Mouse (Mus musculus): Measurements from ENCODE around the gene Lonp1. TPM values are rescaled to one million over a fixed set of nuclear protein-coding genes. Genes with fewer than 3 reads are reported as not detected.

Lonp1 gene
- polyA plus RNA-seq, 1 experiment from 2014 or later = 51.7 TPM

DNA sequence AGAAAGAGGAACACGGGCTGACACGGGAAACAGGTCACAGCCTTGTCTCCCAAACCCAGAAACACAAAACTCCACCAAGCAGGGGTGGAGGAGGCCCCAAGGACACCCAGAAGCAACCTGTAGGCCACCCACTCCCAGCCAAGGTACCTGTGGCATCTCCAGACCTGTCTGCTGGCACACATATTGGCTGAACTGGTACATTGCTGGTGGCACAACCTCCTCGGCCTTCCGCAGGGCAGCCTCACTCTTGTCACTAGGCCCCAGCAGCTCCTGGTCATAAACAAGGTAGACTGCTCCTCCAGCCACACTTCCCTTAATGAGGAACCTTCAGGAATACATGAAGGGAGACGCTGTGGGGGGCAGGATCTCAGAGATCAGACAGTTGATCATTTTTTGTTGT, 18.0 kb downstream of the Lonp1 start:
- peak overlapping the region; percentile 74 for H3K4me2 ChIP-seq
- peaks cover 28% of the 10 kb centered on the region for H3K4me1 ChIP-seq
- no peak for ATAC-seq (ENCODE audit: borderline replicate concordance, extremely low read depth, low FRiP score, low TSS enrichment)
- peak overlapping the region; percentile 67 for H3K9ac ChIP-seq
- no peaks in the 10 kb centered on the region for H3K9me3 ChIP-seq
- peak overlapping the region; percentile 75; the same call in 1 of the 2 replicates for H3K27ac ChIP-seq
- peak overlapping the region; percentile 64 for H3K4me3 ChIP-seq
- no peaks in the 10 kb centered on the region for H3K27me3 ChIP-seq
- 32% methylated on average over 5 of the region's 5 CpGs for WGBS
- H3K36me3 ChIP-seq = peaks cover 41% of the 10 kb centered on the region

DNA sequence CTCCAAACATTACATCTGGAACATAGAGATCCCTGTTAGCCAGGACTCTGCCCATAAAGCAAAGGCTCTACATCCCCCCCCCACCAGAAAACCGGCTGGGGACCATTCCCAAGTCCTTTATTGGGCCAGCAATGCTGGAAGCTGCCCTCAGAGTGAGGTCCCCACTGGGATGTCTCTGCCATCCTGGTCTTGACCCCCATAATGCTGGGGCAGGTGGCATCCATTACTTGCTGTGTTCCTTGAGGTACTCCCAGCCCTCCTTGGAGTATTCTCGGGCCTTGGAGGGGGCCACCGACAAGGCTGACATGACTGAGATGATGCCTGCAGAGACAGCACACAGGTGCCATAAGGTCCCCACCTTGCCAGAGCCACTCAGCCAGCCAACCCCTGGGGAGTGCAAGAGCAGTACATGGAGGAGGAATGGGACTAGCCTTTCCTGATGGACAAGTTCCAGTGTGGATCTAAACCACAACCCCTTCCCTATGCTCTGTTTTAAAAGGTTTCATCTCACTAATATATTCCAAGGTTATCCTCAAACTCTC, 19.1 kb downstream of the Lonp1 start:
- no peaks in the 10 kb centered on the region for H3K9me3 ChIP-seq
- no peak overlapping the region for H3K27ac ChIP-seq
- H3K4me1 ChIP-seq = peaks cover 27% of the 10 kb centered on the region
- 62% methylated on average over 3 of the region's 3 CpGs for WGBS
- no peak overlapping the region for H3K9ac ChIP-seq
- no peak overlapping the region for H3K4me3 ChIP-seq
- no peaks in the 10 kb centered on the region for H3K27me3 ChIP-seq
- no peak for ATAC-seq (ENCODE audit: borderline replicate concordance, extremely low read depth, low FRiP score, low TSS enrichment)
- H3K36me3 ChIP-seq = peaks cover 52% of the 10 kb centered on the region
- 0 out of 2 replicates have a peak overlapping the region, but pooled peaks have one; percentile 74 for H3K4me2 ChIP-seq

DNA sequence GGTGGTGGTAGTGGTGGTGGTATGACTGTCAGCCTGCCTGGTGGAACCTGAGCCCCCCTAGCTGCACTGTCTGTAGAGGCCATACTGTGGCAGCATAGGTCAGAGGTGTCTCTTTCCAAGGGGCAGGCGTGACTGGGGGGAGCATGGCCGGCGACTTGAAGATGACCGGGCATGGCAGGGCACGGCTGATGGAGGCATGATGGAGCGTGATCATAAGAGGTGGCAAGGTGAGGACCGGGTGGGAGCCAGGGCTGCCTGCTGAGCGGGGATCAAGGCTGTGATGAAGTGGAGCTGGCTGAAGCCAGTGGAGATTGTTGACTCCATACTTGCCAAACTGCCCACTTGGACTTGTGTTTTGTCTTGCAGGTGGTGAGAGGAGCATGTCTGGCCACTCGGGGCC, 21.3 kb downstream of the Lonp1 start:
- Histone ChIP-seq H3K4me3 (no peak overlapping the region), H3K9ac (no peak overlapping the region), H3K4me1 (peaks cover 16% of the 10 kb centered on the region), H3K27ac (no peak overlapping the region), H3K36me3 (peaks cover 74% of the 10 kb centered on the region), H3K27me3 (no peaks in the 10 kb centered on the region), H3K4me2 (no peak overlapping the region), H3K9me3 (no peaks in the 10 kb centered on the region)
- no peak for ATAC-seq (ENCODE audit: borderline replicate concordance, extremely low read depth, low FRiP score, low TSS enrichment)
- 85% methylated on average over 9 of the region's 9 CpGs for WGBS

DNA sequence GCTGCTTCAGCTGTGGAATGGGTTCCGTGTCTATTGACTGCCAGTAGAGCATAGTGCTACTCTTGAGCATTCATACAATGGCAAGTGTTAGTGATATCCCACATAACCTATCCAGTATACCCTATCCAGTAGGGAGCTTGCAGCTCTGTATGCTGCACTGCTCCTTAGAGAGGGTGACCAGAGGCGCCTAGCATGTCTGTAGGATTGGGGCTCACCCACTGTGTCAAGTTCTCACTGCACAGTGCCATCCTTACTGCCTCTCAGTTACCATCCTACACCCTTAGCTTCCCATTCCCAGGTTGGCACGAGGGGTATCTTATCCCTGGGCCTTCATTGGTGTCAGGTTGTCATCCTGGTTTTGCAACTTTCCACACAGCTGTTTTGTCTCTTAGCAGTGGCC, 22.3 kb downstream of the Lonp1 start:
- peaks cover 84% of the 10 kb centered on the region for H3K36me3 ChIP-seq
- no peak for ATAC-seq (ENCODE audit: borderline replicate concordance, extremely low read depth, low FRiP score, low TSS enrichment)
- H3K4me2 ChIP-seq = no peak overlapping the region
- H3K9me3 ChIP-seq = no peaks in the 10 kb centered on the region
- H3K4me1 ChIP-seq = peaks cover 11% of the 10 kb centered on the region
- H3K27ac ChIP-seq = no peak overlapping the region
- no peak overlapping the region for H3K9ac ChIP-seq
- no peaks in the 10 kb centered on the region for H3K27me3 ChIP-seq
- whole genome bisulfite sequencing = 91% methylated on average over 3 of the region's 3 CpGs
- H3K4me3 ChIP-seq = no peak overlapping the region

DNA sequence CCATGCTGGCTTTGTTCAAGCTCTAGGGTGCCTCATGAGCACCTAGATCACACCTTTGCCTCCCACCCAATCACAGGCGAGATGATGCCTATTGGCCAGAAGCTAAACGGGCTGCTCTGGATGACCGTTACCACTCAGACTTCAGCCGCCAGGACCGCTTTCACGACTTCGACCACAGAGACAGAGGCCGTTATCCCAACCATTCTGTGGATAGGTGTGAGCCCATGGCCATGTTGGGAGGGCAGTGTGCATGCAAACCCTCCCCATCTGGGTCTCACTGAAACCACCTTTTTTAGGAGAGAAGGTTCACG, 22.7 kb downstream of the Lonp1 start:
- ATAC-seq (ENCODE audit: borderline replicate concordance, extremely low read depth, low FRiP score, low TSS enrichment) = no peak
- Histone ChIP-seq H3K9me3 (no peaks in the 10 kb centered on the region), H3K4me1 (peaks cover 11% of the 10 kb centered on the region), H3K27ac (no peak overlapping the region), H3K9ac (no peak overlapping the region), H3K36me3 (peaks cover 87% of the 10 kb centered on the region), H3K4me3 (no peak overlapping the region), H3K27me3 (no peaks in the 10 kb centered on the region), H3K4me2 (no peak overlapping the region)
- WGBS = 87% methylated on average over 9 of the region's 9 CpGs

DNA sequence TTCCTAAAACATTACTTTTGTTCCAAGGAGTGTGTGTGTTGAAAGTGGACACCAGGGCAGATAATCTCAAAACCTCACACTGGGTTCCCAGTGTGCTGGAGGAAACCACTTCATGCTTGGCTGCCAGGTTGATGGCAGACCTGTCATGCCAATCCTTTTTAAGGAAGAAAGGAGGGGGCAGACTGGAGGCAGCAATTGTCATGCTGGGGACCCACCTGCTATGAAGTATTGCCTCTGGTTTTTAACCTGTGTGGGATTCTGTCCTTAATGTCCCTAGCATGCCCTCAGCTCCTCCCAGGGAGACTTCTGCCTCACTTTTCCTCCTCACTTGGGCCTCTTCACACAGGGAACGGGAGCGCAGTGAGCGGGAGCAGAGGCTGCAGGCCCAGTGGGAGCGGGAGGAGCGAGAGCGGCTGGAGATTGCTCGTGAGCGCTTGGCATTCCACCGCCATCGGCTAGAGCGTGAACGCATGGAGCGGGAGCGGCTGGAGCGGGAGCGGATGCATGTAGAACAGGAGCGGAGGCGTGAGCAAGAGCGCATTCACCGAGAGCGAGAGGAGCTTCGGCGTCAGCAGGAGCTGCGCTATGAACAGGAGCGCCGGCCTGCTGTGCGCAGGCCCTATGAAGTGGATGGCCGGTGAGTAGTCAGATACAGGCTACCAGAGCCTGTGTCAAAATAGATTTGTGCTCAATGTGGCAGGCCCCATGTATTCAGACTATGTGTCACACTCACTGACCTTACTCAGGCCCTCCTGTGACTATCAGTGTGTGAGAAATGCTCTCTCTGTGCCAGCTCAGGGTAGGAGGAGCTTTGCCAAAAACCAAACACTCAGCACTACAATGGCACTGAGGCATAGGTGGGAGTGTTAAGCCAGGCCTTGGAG, 23.3 kb downstream of the Lonp1 start:
- peaks cover 5% of the 10 kb centered on the region for H3K4me1 ChIP-seq
- H3K9me3 ChIP-seq = no peaks in the 10 kb centered on the region
- no peak overlapping the region for H3K27ac ChIP-seq
- H3K4me3 ChIP-seq = no peak overlapping the region
- H3K9ac ChIP-seq = no peak overlapping the region
- no peaks in the 10 kb centered on the region for H3K27me3 ChIP-seq
- no peak for ATAC-seq (ENCODE audit: borderline replicate concordance, extremely low read depth, low FRiP score, low TSS enrichment)
- peaks cover 87% of the 10 kb centered on the region for H3K36me3 ChIP-seq
- WGBS = 93% methylated on average over 28 of the region's 28 CpGs
- H3K4me2 ChIP-seq = no peak overlapping the region

DNA sequence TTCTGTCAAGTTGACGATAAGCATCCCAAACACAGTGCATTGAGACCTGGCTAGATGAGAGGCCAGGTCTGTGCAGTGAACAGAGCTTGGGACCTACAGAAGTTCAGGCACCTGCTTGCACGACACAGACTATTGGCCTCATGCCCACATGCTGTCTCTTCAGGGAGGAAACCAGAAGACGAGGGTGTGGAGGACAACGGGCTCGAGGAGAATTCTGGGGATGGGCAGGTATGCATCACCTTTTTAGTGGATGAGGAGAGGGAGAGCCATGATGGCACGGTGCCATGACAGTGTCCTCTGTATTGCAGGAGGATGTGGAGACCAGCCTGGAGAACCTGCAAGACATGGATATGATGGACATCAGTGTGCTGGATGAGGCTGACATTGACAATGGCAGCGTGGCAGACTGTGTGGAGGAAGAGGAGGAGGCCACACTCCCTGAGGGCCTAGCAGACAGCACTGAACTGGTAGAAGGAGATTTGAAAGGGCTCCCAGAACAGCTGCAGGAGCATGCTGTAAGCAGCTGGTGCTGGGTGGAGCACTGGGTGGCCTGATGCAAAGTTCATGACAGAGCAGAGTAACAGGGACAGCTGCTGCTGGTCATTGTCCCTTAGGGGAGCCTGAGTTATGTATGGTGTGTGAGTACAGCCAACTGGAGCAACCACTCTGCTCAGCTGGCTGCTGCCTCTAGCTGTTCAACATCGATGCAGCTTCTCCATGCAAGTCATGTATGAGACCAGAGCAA, 33.0 kb downstream of the Lonp1 start:
- Histone ChIP-seq H3K4me2 (no peak overlapping the region), H3K4me1 (no peaks in the 10 kb centered on the region), H3K36me3 (peaks cover 94% of the 10 kb centered on the region), H3K27me3 (no peaks in the 10 kb centered on the region), H3K9me3 (no peaks in the 10 kb centered on the region), H3K4me3 (no peak overlapping the region), H3K9ac (no peak overlapping the region), H3K27ac (no peak overlapping the region)
- no peak for ATAC-seq (ENCODE audit: borderline replicate concordance, extremely low read depth, low FRiP score, low TSS enrichment)
- 82% methylated on average over 8 of the region's 8 CpGs for WGBS

DNA sequence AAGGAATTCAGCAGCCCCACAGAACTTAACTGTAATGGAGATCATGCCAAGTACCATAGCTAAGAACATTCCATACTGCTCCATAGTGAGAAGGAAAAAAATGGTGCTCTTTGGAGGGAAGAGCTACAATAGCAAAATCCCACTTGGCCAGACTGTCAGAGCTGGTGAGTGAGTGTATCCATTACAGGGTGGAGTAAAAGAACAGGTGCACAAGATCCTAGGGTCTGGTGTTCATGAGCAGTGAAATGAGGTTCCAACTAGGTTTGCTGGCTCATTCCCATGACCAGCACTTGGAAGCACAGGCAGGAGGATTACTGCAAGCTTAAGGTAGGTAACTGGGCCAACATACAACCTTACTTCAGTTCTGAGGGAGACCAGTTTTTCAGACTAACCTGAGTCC, 34.1 kb downstream of the Lonp1 start:
- no peak for ATAC-seq (ENCODE audit: borderline replicate concordance, extremely low read depth, low FRiP score, low TSS enrichment)
- H3K27ac ChIP-seq = no peak overlapping the region

DNA sequence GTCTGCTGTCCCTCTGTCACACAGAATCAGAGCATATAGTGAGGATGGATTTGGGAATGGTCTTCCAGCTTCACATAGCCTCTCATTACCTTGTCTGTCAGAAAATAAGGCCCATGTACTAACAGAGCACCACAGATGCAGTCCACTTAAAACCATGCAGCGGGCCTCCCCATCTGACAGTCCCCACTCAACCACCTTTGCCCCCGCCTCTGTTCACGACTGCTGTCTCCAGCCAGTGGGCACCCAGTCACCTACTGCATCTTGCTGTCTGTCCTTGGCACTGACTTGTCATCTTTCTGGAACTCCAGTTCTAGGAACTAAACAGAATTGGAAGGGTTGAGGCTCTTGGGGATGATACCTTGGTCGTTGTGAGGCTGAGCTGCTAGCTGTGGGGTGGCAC, 37.8 kb downstream of the Lonp1 start:
- 90% methylated on average over 4 of the region's 4 CpGs for WGBS
- peaks cover 71% of the 10 kb centered on the region for H3K36me3 ChIP-seq
- no peak for ATAC-seq (ENCODE audit: borderline replicate concordance, extremely low read depth, low FRiP score, low TSS enrichment)

More for the DNA sequence above, 34.1 kb downstream of the Lonp1 start:
- Histone ChIP-seq H3K9ac (no peak overlapping the region), H3K4me3 (no peak overlapping the region), H3K9me3 (no peaks in the 10 kb centered on the region), H3K27me3 (no peaks in the 10 kb centered on the region), H3K4me2 (no peak overlapping the region), H3K4me1 (peaks cover under 1% of the 10 kb centered on the region), H3K36me3 (peaks cover 98% of the 10 kb centered on the region)

DNA sequence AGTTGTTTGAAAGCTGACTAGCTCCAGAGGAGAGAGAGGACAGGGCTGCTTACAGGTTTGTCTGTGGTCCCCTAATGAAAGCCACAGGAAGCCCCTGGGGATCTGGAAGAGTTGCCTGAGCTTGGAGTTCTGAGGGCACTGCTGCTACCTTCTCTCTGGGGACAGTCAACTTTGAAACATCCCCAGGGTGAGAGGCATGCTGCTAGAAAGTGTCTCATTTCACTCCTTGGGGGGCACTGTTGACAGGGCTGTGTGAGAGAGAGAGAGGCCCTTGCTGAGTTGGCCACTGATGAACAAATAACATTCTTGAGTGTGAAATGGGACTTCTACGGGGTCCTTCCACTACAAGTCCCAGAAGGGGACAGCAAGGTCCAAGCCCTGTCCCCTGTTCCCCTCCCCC, 38.9 kb downstream of the Lonp1 start:
- no peak for ATAC-seq (ENCODE audit: borderline replicate concordance, extremely low read depth, low FRiP score, low TSS enrichment)
- no peak overlapping the region for H3K4me2 ChIP-seq
- H3K27me3 ChIP-seq = no peaks in the 10 kb centered on the region
- H3K4me1 ChIP-seq = peaks cover 26% of the 10 kb centered on the region
- no peak overlapping the region for H3K9ac ChIP-seq
- WGBS = 58% methylated on average over 1 of the region's 1 CpGs
- H3K4me3 ChIP-seq = no peak overlapping the region
- H3K27ac ChIP-seq = no peak overlapping the region
- peaks cover 62% of the 10 kb centered on the region for H3K36me3 ChIP-seq
- no peaks in the 10 kb centered on the region for H3K9me3 ChIP-seq

More for the DNA sequence above, 37.8 kb downstream of the Lonp1 start:
- H3K27ac ChIP-seq = no peak overlapping the region
- H3K4me2 ChIP-seq = no peak overlapping the region
- no peaks in the 10 kb centered on the region for H3K9me3 ChIP-seq
- H3K9ac ChIP-seq = no peak overlapping the region
- H3K4me1 ChIP-seq = peaks cover 18% of the 10 kb centered on the region
- H3K4me3 ChIP-seq = no peak overlapping the region
- no peaks in the 10 kb centered on the region for H3K27me3 ChIP-seq

DNA sequence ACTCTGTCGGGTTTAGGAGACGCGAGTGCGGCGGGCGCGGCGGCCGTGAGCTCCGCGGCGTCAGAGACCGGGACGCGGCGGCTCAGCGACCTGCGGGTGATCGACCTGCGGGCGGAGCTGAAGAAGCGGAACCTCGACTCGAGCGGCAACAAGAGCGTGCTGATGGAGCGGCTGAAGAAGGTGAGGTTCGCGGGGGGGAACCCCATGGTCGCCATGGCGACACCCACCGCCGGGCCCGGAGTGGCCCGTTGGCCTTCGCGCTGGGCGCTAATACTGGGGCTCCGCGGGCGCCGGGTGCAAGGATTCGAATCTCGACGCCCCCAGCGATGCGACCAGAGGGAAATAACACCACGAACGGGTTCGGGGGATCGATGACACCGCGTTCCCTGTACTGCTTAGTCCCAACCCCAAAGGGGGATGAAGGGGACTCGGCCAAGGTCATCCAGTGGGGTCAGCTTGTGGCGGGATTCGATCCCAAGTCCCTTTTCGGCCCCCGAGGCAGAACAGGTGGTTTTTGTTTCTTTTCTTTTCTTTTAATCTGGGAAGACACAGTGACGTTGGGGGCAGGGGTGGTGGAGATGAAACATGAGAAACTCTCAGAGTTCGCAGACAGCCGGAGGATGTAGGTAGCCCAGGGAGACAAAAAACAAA, 41.4 kb downstream of the Lonp1 start:
- Histone ChIP-seq H3K27ac (peak overlapping the region; percentile 95), H3K9ac (peak overlapping the region; percentile 89), H3K27me3 (no peaks in the 10 kb centered on the region), H3K4me2 (peak overlapping the region; percentile 69), H3K4me3 (peak overlapping the region; percentile 89), H3K36me3 (peaks cover 63% of the 10 kb centered on the region), H3K9me3 (no peaks in the 10 kb centered on the region), H3K4me1 (peaks cover 38% of the 10 kb centered on the region)
- ATAC-seq (ENCODE audit: borderline replicate concordance, extremely low read depth, low FRiP score, low TSS enrichment) = peak; percentile 13; the same call in 1 of the 2 replicates
- WGBS = under 1% methylated on average over 61 of the region's 61 CpGs
